Mouse (Mus musculus) myocyte (in vitro differentiated cells): ENCODE data around the gene Fam43a.

Source experiments
- CEBPB ChIP-seq: IDR thresholded peaks from 2 replicates; pipeline ENCODE4 v1.6.1; 2011; ENCODE audit warnings: mild to moderate bottlenecking, moderate library complexity; ENCODE audit not compliant: poor library complexity, insufficient read depth, severe bottlenecking
- E2F4 ChIP-seq: IDR thresholded peaks from one replicate; pipeline ENCODE4 v1.6.1; 2011; ENCODE audit warnings: mild to moderate bottlenecking, control low read depth, moderate library complexity; ENCODE audit not compliant: insufficient read depth
- MAX ChIP-seq: IDR thresholded peaks from one replicate; pipeline ENCODE4 v1.6.1; 2011; ENCODE audit warnings: low read depth, mild to moderate bottlenecking, control low read depth
- MYOD1 ChIP-seq, 3 experiments: IDR thresholded peaks; one replicate each; pipeline ENCODE4 v1.6.1; 2011; ENCODE audit warnings: control low read depth in 2 of 3, low read depth in 2 of 3, mild to moderate bottlenecking in 2 of 3, moderate library complexity in 1 of 3; ENCODE audit not compliant: insufficient read length in 2 of 3, control insufficient read depth in 1 of 3
- MYOG ChIP-seq, 3 experiments: IDR thresholded peaks; one replicate each; pipeline ENCODE4 v1.6.1; 2011; ENCODE audit warnings: control low read depth in 2 of 3, low read depth in 2 of 3, mild to moderate bottlenecking in 2 of 3; ENCODE audit not compliant: insufficient read length in 2 of 3, control insufficient read depth in 1 of 3, insufficient read depth in 1 of 3
- POLR2A ChIP-seq: IDR thresholded peaks from one replicate; pipeline ENCODE4 v1.6.1; 2011; ENCODE audit warnings: low read depth, mild to moderate bottlenecking, control low read depth, moderate library complexity; ENCODE audit not compliant: insufficient read length
- POLR2AphosphoS2 ChIP-seq: IDR thresholded peaks from one replicate; pipeline ENCODE4 v1.6.1; 2011; ENCODE audit warnings: low read depth, control low read depth; ENCODE audit not compliant: insufficient read length
- REST ChIP-seq: IDR thresholded peaks from one replicate; pipeline ENCODE4 v1.6.1; 2011; ENCODE audit warnings: mild to moderate bottlenecking, control low read depth, moderate library complexity; ENCODE audit not compliant: insufficient read depth, insufficient read length
- SRF ChIP-seq: IDR thresholded peaks from one replicate; pipeline ENCODE4 v1.6.1; 2011; ENCODE audit warnings: low read depth; ENCODE audit not compliant: control insufficient read depth, insufficient read length
- TCF12 ChIP-seq: IDR thresholded peaks from one replicate; pipeline ENCODE4 v1.6.1; 2011; ENCODE audit warnings: mild to moderate bottlenecking, control low read depth; ENCODE audit not compliant: poor library complexity, insufficient read depth, severe bottlenecking
- TCF3 ChIP-seq: IDR thresholded peaks from one replicate; pipeline ENCODE4 v1.6.1; 2011; ENCODE audit warnings: low read depth, control low read depth; ENCODE audit not compliant: insufficient read length
- USF1 ChIP-seq: IDR thresholded peaks from one replicate; pipeline ENCODE4 v1.6.1; 2011; ENCODE audit warnings: low read depth, mild to moderate bottlenecking, control low read depth, moderate library complexity

DNA sequence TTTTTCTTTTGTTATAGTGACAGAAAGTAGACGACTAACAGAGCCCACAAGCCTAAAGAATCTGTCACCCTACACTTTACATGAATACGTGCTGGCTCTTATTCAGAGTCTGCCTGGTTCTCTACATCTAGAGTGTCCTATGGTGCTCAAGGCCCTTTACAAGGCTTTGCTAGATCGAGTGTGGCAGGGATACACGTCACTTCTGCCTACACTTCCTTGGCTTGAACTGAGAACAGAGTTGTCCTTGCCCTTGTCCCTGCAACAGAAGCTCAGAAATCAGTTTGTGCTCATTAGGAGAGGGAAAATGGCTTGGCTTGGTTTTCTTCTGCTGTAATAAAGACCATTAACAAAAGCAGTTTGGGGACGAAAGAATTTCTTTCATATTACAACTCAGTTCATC, 11.8 kb downstream of the Fam43a start:
- no peak for TF ChIP-seq MYOD1 (IDR thresholded peaks at IDR 0.05; ENCODE audit: control insufficient read depth in 1 of 3, insufficient read length in 2 of 3, low read depth in 2 of 3)
- no peak for TF ChIP-seq POLR2A
- TF ChIP-seq TCF12: no peak
- no peak for TF ChIP-seq MYOG (IDR thresholded peaks at IDR 0.05; ENCODE audit: control insufficient read depth in 1 of 3, insufficient read depth in 1 of 3, insufficient read length in 2 of 3, low read depth in 2 of 3)
- TF ChIP-seq E2F4: no peak
- TF ChIP-seq MAX: no peak
- TF ChIP-seq USF1: no peak
- no peak for TF ChIP-seq REST
- no peak for TF ChIP-seq POLR2AphosphoS2
- TF ChIP-seq CEBPB: no peak
- TF ChIP-seq TCF3: no peak
- TF ChIP-seq SRF: no peak
